Mouse (Mus musculus): Measurements from ENCODE around the gene Apof. TPM values are rescaled to one million over a fixed set of nuclear protein-coding genes. Genes with fewer than 3 reads are reported as not detected.
"Not testable (repeated sequence)": the region's sequence is repeated elsewhere in the genome, so short reads cannot be mapped to it uniquely, and the experiment has no call there.

The Apof gene
- polyA plus RNA-seq, 1 experiment: 0.44 TPM

- Histone ChIP-seq H3K36me3 (ENCODE audit: control insufficient read depth, insufficient read depth, low read length) (no peaks in the 10 kb centered on the region), H3K27me3 (ENCODE audit: control insufficient read depth, insufficient read depth, low read length) (no peaks in the 10 kb centered on the region), H3K27ac (ENCODE audit: control insufficient read depth, insufficient read depth, low read depth, low read length) (peak overlapping the region; percentile 59), H3K4me1 (ENCODE audit: control insufficient read depth, insufficient read depth, low read length) (peaks cover 12% of the 10 kb centered on the region), H3K4me3 (ENCODE audit: control insufficient read depth, low read depth, low read length) (peak overlapping the region; percentile 75)
- TF ChIP-seq POLR2A (IDR thresholded peaks at IDR 0.05; ENCODE audit: control insufficient read depth, low read depth, low read length): no peak
Measured at GRCm38 (mm10) chr10:128270866-128271265, 2.4 kb downstream of the Apof start.

GRCm38 (mm10) chr10:128271883-128272282 lies 3.4 kb downstream of the Apof start:
- H3K4me3 ChIP-seq (ENCODE audit: control insufficient read depth, low read depth, low read length): no peak overlapping the region
- no peak for TF ChIP-seq CTCF (IDR thresholded peaks at IDR 0.05; ENCODE audit: control insufficient read depth, insufficient read depth, insufficient replicate concordance, low read depth, low read length)
- no peak overlapping the region for H3K27ac ChIP-seq (ENCODE audit: control insufficient read depth, insufficient read depth, low read depth, low read length)
- H3K4me1 ChIP-seq (ENCODE audit: control insufficient read depth, insufficient read depth, low read length): peaks cover 12% of the 10 kb centered on the region
- no peaks in the 10 kb centered on the region for H3K36me3 ChIP-seq (ENCODE audit: control insufficient read depth, insufficient read depth, low read length)
- no peaks in the 10 kb centered on the region for H3K27me3 ChIP-seq (ENCODE audit: control insufficient read depth, insufficient read depth, low read length)

GRCm38 (mm10) chr10:128272819-128273439 lies 4.5 kb downstream of the Apof start:
- H3K36me3 ChIP-seq (ENCODE audit: control insufficient read depth, insufficient read depth, low read length); H3K27me3 ChIP-seq (ENCODE audit: control insufficient read depth, insufficient read depth, low read length); H3K27ac ChIP-seq (ENCODE audit: control insufficient read depth, insufficient read depth, low read depth, low read length); H3K4me3 ChIP-seq (ENCODE audit: control insufficient read depth, low read depth, low read length): not testable (repeated sequence)
- peaks cover 12% of the 10 kb centered on the region for H3K4me1 ChIP-seq (ENCODE audit: control insufficient read depth, insufficient read depth, low read length)

DNA sequence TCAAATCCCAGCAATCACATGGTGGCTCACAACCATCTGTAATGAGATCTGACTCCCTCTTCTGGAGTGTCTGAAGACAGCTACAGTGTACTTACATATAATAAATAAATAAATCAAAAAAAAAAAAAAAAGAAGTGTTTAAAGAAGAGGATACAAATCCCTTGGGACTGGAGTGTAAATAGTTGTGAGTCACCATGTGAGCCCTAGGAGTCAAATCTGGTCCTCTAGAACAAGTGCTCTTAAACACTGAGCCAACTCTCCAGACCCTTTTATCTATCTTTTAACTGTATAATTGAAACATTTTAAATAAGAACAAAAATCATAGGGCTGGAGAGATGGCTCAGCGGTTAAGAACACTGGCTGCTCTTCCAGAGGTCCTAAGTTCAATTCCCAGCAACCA lies 6.9 kb downstream of the Apof start:
- not testable (repeated sequence) for H3K4me3 ChIP-seq (ENCODE audit: control insufficient read depth, low read depth, low read length); H3K27ac ChIP-seq (ENCODE audit: control insufficient read depth, insufficient read depth, low read depth, low read length); H3K36me3 ChIP-seq (ENCODE audit: control insufficient read depth, insufficient read depth, low read length); H3K4me1 ChIP-seq (ENCODE audit: control insufficient read depth, insufficient read depth, low read length); H3K27me3 ChIP-seq (ENCODE audit: control insufficient read depth, insufficient read depth, low read length)

- Histone ChIP-seq H3K4me3 (ENCODE audit: control insufficient read depth, low read depth, low read length) (no peak overlapping the region), H3K27ac (ENCODE audit: control insufficient read depth, insufficient read depth, low read depth, low read length) (no peak overlapping the region), H3K27me3 (ENCODE audit: control insufficient read depth, insufficient read depth, low read length) (no peaks in the 10 kb centered on the region), H3K4me1 (ENCODE audit: control insufficient read depth, insufficient read depth, low read length) (no peaks in the 10 kb centered on the region), H3K36me3 (ENCODE audit: control insufficient read depth, insufficient read depth, low read length) (no peaks in the 10 kb centered on the region)
- TF ChIP-seq CTCF (IDR thresholded peaks at IDR 0.05; ENCODE audit: control insufficient read depth, insufficient read depth, insufficient replicate concordance, low read depth, low read length) (no peak), POLR2A (IDR thresholded peaks at IDR 0.05; ENCODE audit: control insufficient read depth, low read depth, low read length) (no peak)
Measured at GRCm38 (mm10) chr10:128278158-128278557, 9.7 kb downstream of the Apof start.

GRCm38 (mm10) chr10:128280943-128281342 lies 12.5 kb downstream of the Apof start:
- Histone ChIP-seq H3K4me3 (ENCODE audit: control insufficient read depth, low read depth, low read length) (no peak overlapping the region), H3K36me3 (ENCODE audit: control insufficient read depth, insufficient read depth, low read length) (no peaks in the 10 kb centered on the region), H3K27ac (ENCODE audit: control insufficient read depth, insufficient read depth, low read depth, low read length) (no peak overlapping the region), H3K27me3 (ENCODE audit: control insufficient read depth, insufficient read depth, low read length) (no peaks in the 10 kb centered on the region), H3K4me1 (ENCODE audit: control insufficient read depth, insufficient read depth, low read length) (no peaks in the 10 kb centered on the region)
- TF ChIP-seq POLR2A (IDR thresholded peaks at IDR 0.05; ENCODE audit: control insufficient read depth, low read depth, low read length) (no peak), CTCF (IDR thresholded peaks at IDR 0.05; ENCODE audit: control insufficient read depth, insufficient read depth, insufficient replicate concordance, low read depth, low read length) (no peak)

DNA sequence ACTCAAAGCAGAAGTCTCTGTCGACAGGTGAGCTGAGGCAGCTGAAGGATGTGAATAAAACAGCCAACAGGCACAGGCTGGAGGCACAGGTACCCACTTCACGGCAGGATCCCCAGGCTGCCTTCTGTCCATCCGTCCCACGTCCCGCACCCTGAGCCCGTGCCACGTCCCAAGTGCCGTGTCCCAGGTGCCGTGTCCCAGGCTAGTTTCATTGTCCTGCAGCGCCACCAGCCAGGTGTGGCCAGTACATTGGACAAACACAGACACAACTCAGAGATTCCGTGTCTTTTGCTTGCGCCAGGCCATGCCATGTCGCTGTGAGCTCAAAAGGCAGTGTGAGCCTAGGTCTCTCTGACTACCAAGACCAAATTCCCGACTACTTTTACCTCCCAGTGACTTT lies 13.2 kb downstream of the Apof start:
- no peak for TF ChIP-seq POLR2A (IDR thresholded peaks at IDR 0.05; ENCODE audit: control insufficient read depth, low read depth, low read length)
- TF ChIP-seq CTCF (IDR thresholded peaks at IDR 0.05; ENCODE audit: control insufficient read depth, insufficient read depth, insufficient replicate concordance, low read depth, low read length): no peak
- no peak overlapping the region for H3K4me3 ChIP-seq (ENCODE audit: control insufficient read depth, low read depth, low read length)
- H3K27ac ChIP-seq (ENCODE audit: control insufficient read depth, insufficient read depth, low read depth, low read length): no peak overlapping the region
- no peaks in the 10 kb centered on the region for H3K27me3 ChIP-seq (ENCODE audit: control insufficient read depth, insufficient read depth, low read length)
- no peaks in the 10 kb centered on the region for H3K36me3 ChIP-seq (ENCODE audit: control insufficient read depth, insufficient read depth, low read length)
- H3K4me1 ChIP-seq (ENCODE audit: control insufficient read depth, insufficient read depth, low read length): no peaks in the 10 kb centered on the region

DNA sequence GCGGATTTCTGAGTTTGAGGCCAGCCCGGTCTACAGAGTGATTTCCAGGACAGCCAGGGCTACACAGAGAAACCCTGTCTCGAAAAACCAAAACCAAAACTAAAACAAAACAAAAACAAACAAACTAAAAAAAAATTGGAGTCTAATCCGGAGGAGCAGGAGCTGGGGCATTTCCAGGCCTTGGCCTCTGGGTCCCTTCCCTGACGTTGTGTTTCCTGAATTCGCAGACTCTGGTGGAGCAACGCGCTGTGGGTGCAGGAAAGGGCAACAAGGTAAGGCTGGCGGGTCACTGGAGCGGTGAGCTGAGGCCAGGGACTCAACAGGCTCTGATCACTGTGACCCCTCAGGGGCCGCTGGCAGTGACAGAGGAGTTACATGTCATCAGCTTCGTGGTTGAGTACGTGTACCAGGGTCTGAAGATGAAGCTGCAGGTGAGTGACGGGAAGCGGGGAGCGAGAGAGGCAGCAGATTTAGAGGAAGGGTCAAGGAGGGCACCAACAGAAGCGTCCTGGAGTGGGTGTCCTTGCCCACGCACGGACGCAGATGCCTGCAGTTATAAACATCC lies 14.5 kb downstream of the Apof start:
- no peaks in the 10 kb centered on the region for H3K27me3 ChIP-seq (ENCODE audit: control insufficient read depth, insufficient read depth, low read length)
- no peaks in the 10 kb centered on the region for H3K36me3 ChIP-seq (ENCODE audit: control insufficient read depth, insufficient read depth, low read length)
- TF ChIP-seq POLR2A (IDR thresholded peaks at IDR 0.05; ENCODE audit: control insufficient read depth, low read depth, low read length) (no peak), CTCF (IDR thresholded peaks at IDR 0.05; ENCODE audit: control insufficient read depth, insufficient read depth, insufficient replicate concordance, low read depth, low read length) (no peak)
- no peaks in the 10 kb centered on the region for H3K4me1 ChIP-seq (ENCODE audit: control insufficient read depth, insufficient read depth, low read length)
- H3K27ac ChIP-seq (ENCODE audit: control insufficient read depth, insufficient read depth, low read depth, low read length): no peak overlapping the region
- H3K4me3 ChIP-seq (ENCODE audit: control insufficient read depth, low read depth, low read length): no peak overlapping the region
